In genomic region chr12:99263592-99264335, GRCm38 (mm10) we compare ENCODE assay signal across 13 mouse cellular contexts.
DNase-seq lines count a peak whose midpoint lies in the region; ATAC-seq lines count a peak whose summit lies in the region.
"Had no signal": no experiment of that assay in that cellular context is flagged by ENCODE, and none has a peak within 500 bp of the region (broad histone marks: within the 10 kb centered on the region; RNA-seq: fewer than 3 reads in every experiment).

No protein-coding gene starts in this region.

- no peaks in the 10 kb centered on the region for H3K27me3 ChIP-seq in embryonic facial prominence, embryonic 13.5 days
- no peaks in the 10 kb centered on the region for H3K27me3 ChIP-seq in embryonic facial prominence, embryonic 10.5 days (replicated peaks; ENCODE audit: low read depth, poor library complexity, severe bottlenecking)
- no peaks in the 10 kb centered on the region for H3K27me3 ChIP-seq in hindbrain, embryonic 16.5 days (replicated peaks; ENCODE audit: control insufficient read depth, insufficient read depth, low read length)
- no peaks in the 10 kb centered on the region for H3K27me3 ChIP-seq in hindbrain, embryonic 10.5 days (ENCODE audit: insufficient read depth, poor library complexity, severe bottlenecking)
- H3K27me3 ChIP-seq: embryonic facial prominence, embryonic 12.5 days; heart, embryonic 15.5 days; liver, embryonic 12.5 days; midbrain, embryonic 12.5 days had no signal

- 0 out of 2 replicates have a peak overlapping the region, but pooled peaks have one; percentile 33 for H3K27ac ChIP-seq in embryonic facial prominence, embryonic 13.5 days
- no peak overlapping the region for H3K27ac ChIP-seq in embryonic facial prominence, embryonic 10.5 days (replicated peaks)
- no peak overlapping the region for H3K27ac ChIP-seq in hindbrain, embryonic 16.5 days (ENCODE audit: low read depth, low read length)
- no peak overlapping the region for H3K27ac ChIP-seq in hindbrain, embryonic 10.5 days
- H3K27ac ChIP-seq: embryonic facial prominence, embryonic 12.5 days; heart, embryonic 15.5 days; limb, embryonic 10.5 days; liver, embryonic 12.5 days; midbrain, embryonic 12.5 days had no signal

- no peak for DNase-seq in embryonic facial prominence, embryonic 10.5 days (ENCODE audit: low spot score)
- no peak for DNase-seq in hindbrain, embryonic 10.5 days (ENCODE audit: low spot score)
- peak; percentile 73 for DNase-seq in NIH3T3 (ENCODE audit: low read depth)
- DNase-seq in cerebellum, postnatal 25 days: peak; percentile 52 to 55
- DNase-seq in left cerebral cortex, postnatal 10 days (ENCODE audit: extremely low spot score in 1 of 2, low spot score in 2 of 2): no peak
- DNase-seq: adrenal gland, adult 8-10 months had no signal

- H3K4me3 ChIP-seq in embryonic facial prominence, embryonic 13.5 days: no peak overlapping the region
- no peak overlapping the region for H3K4me3 ChIP-seq in embryonic facial prominence, embryonic 10.5 days
- H3K4me3 ChIP-seq in hindbrain, embryonic 16.5 days (ENCODE audit: low read length): no peak overlapping the region
- no peak overlapping the region for H3K4me3 ChIP-seq in hindbrain, embryonic 10.5 days
- H3K4me3 ChIP-seq: embryonic facial prominence, embryonic 12.5 days; heart, embryonic 15.5 days; limb, embryonic 10.5 days; liver, embryonic 12.5 days; midbrain, embryonic 12.5 days had no signal

- no peak overlapping the region for H3K9ac ChIP-seq in embryonic facial prominence, embryonic 13.5 days
- no peak overlapping the region for H3K9ac ChIP-seq in hindbrain, embryonic 16.5 days (ENCODE audit: low read depth, low read length)
- H3K9ac ChIP-seq: embryonic facial prominence, embryonic 12.5 days; heart, embryonic 15.5 days; liver, embryonic 12.5 days; midbrain, embryonic 12.5 days had no signal

- no peak overlapping the region for H3K4me2 ChIP-seq in embryonic facial prominence, embryonic 13.5 days
- H3K4me2 ChIP-seq in hindbrain, embryonic 16.5 days (ENCODE audit: low read length): no peak overlapping the region
- H3K4me2 ChIP-seq: embryonic facial prominence, embryonic 12.5 days; heart, embryonic 15.5 days; liver, embryonic 12.5 days; midbrain, embryonic 12.5 days had no signal

- 85% methylated on average over 12 of the region's 12 CpGs for WGBS in embryonic facial prominence, embryonic 13.5 days
- 90% methylated on average over 12 of the region's 12 CpGs for WGBS in embryonic facial prominence, embryonic 10.5 days
- 65% methylated on average over 12 of the region's 12 CpGs for WGBS in hindbrain, embryonic 16.5 days
- WGBS in hindbrain, embryonic 10.5 days: 91% methylated on average over 12 of the region's 12 CpGs

- H3K4me1 ChIP-seq in embryonic facial prominence, embryonic 13.5 days: peaks cover 40% of the 10 kb centered on the region
- peaks cover 10% of the 10 kb centered on the region for H3K4me1 ChIP-seq in embryonic facial prominence, embryonic 10.5 days
- peaks cover 13% of the 10 kb centered on the region for H3K4me1 ChIP-seq in hindbrain, embryonic 16.5 days (ENCODE audit: control insufficient read depth, insufficient read depth, low read depth, low read length)
- peaks cover 35% of the 10 kb centered on the region for H3K4me1 ChIP-seq in hindbrain, embryonic 10.5 days (replicated peaks)

- intact Hi-C loops in left cerebral cortex, postnatal 10 days (cut with DNase I): no loop called here

- H3K9me3 ChIP-seq in embryonic facial prominence, embryonic 13.5 days: no peaks in the 10 kb centered on the region
- H3K9me3 ChIP-seq in embryonic facial prominence, embryonic 10.5 days: no peaks in the 10 kb centered on the region
- no peaks in the 10 kb centered on the region for H3K9me3 ChIP-seq in hindbrain, embryonic 16.5 days (ENCODE audit: control insufficient read depth, low read length)
- H3K9me3 ChIP-seq in hindbrain, embryonic 10.5 days: no peaks in the 10 kb centered on the region
- H3K9me3 ChIP-seq: embryonic facial prominence, embryonic 12.5 days; heart, embryonic 15.5 days; limb, embryonic 10.5 days; liver, embryonic 12.5 days; midbrain, embryonic 12.5 days had no signal

- ATAC-seq in embryonic facial prominence, embryonic 13.5 days (ENCODE audit: insufficient number of reproducible peaks, insufficient read depth, low FRiP score, low TSS enrichment, low read depth): no peak
- ATAC-seq in hindbrain, embryonic 16.5 days: 0 out of 2 replicates have a peak, but pooled peaks have one; percentile 37
- ATAC-seq: liver, embryonic 12.5 days had no signal

- H3K36me3 ChIP-seq in embryonic facial prominence, embryonic 13.5 days: peaks cover 4% of the 10 kb centered on the region; the same call in 1 of the 2 replicates
- H3K36me3 ChIP-seq in embryonic facial prominence, embryonic 10.5 days (replicated peaks): peaks cover 2% of the 10 kb centered on the region; the same call in 1 of the 2 replicates
- H3K36me3 ChIP-seq in hindbrain, embryonic 16.5 days (ENCODE audit: control insufficient read depth, insufficient read depth, low read length): no peaks in the 10 kb centered on the region
- H3K36me3 ChIP-seq in hindbrain, embryonic 10.5 days: 0 out of 2 replicates have a peak, but pooled peaks cover 3% of the 10 kb centered on the region
- H3K36me3 ChIP-seq: heart, embryonic 15.5 days; liver, embryonic 12.5 days; midbrain, embryonic 12.5 days had no signal

Comparison
In these comparisons a context has a peak if more than half of its experiments do, and no peak if none do; other contexts are left out.
1. DNase-seq: peak in NIH3T3 (single experiment) and cerebellum, postnatal 25 days (2 of 2); none in embryonic facial prominence, embryonic 10.5 days (single experiment), hindbrain, embryonic 10.5 days (single experiment) and left cerebral cortex, postnatal 10 days (0 of 2).